Comparison of ENCODE assay signal across 39 mouse cellular contexts in genomic region chr9:35556494-35557102, GRCm38 (mm10). TPM values are rescaled to one million over a fixed set of nuclear protein-coding genes. Genes with fewer than 3 reads are reported as not detected.
DNase-seq lines count a peak whose midpoint lies in the region; ATAC-seq lines count a peak whose summit lies in the region.
"Had no signal": no experiment of that assay in that cellular context is flagged by ENCODE, and none has a peak within 500 bp of the region (broad histone marks: within the 10 kb centered on the region; RNA-seq: fewer than 3 reads in every experiment).

No protein-coding gene starts in this region.

- peaks cover 8% of the 10 kb centered on the region for H3K36me3 ChIP-seq in heart, embryonic 10.5 days
- peaks cover 3% of the 10 kb centered on the region; the same call in 1 of the 2 replicates for H3K36me3 ChIP-seq in limb, embryonic 11.5 days (ENCODE audit: control insufficient read depth, insufficient read depth, low read length)
- peaks cover 8% of the 10 kb centered on the region for H3K36me3 ChIP-seq in limb, embryonic 10.5 days
- peaks cover 9% of the 10 kb centered on the region for H3K36me3 ChIP-seq in midbrain, embryonic 10.5 days
- peaks cover 24% of the 10 kb centered on the region for H3K36me3 ChIP-seq in midbrain, embryonic 13.5 days

- peak; percentile 58 for DNase-seq in heart, embryonic 10.5 days (ENCODE audit: low spot score)
- no peak for DNase-seq in heart, adult 8-10 months (ENCODE audit: low spot score)
- DNase-seq in limb, embryonic 11.5 days (ENCODE audit: low spot score), result peak; percentile 12
- DNase-seq in limb, embryonic 10.5 days (ENCODE audit: low spot score), result no peak
- peak; percentile 4 for DNase-seq in midbrain, embryonic 10.5 days (ENCODE audit: low spot score)
- DNase-seq in B cell, adult 2 months, result no peak
- DNase-seq in thymus, postnatal 14 days, result no peak
- DNase-seq: adrenal gland, postnatal 10 days; cerebellum, adult 11 months; cerebellum, adult 9-11 months; embryo, embryonic 11 days; forebrain, postnatal 0 days; heart, postnatal 36 days; kidney, adult 9 months; kidney, postnatal 36 days; liver, embryonic 13.5 days; lung, adult 18-20 months; right cerebral cortex, postnatal 25 days had no signal

- H3K27me3 ChIP-seq in heart, embryonic 10.5 days (ENCODE audit: insufficient read depth, poor library complexity, severe bottlenecking), result peaks cover 12% of the 10 kb centered on the region; the same call in 1 of the 2 replicates
- H3K27me3 ChIP-seq in limb, embryonic 11.5 days (ENCODE audit: control insufficient read depth, insufficient read depth, low read length), result no peaks in the 10 kb centered on the region; the same call in 1 of the 2 replicates
- peaks cover 11% of the 10 kb centered on the region; the same call in 1 of the 2 replicates for H3K27me3 ChIP-seq in limb, embryonic 10.5 days (ENCODE audit: low read depth, poor library complexity, severe bottlenecking)
- H3K27me3 ChIP-seq in midbrain, embryonic 10.5 days (ENCODE audit: low read depth, poor library complexity, severe bottlenecking), result peaks cover 27% of the 10 kb centered on the region
- H3K27me3 ChIP-seq in midbrain, embryonic 13.5 days, result peaks cover 14% of the 10 kb centered on the region; the same call in 1 of the 2 replicates
- H3K27me3 ChIP-seq: stomach, embryonic 15.5 days had no signal

- no peak for ATAC-seq in limb, embryonic 11.5 days (ENCODE audit: insufficient number of reproducible peaks, low FRiP score, low TSS enrichment, low read depth)
- ATAC-seq in midbrain, embryonic 13.5 days, result no peak
- ATAC-seq: forebrain, postnatal 0 days; hindbrain, postnatal 0 days; intestine, postnatal 0 days; Patski had no signal

- no peak overlapping the region for H3K27ac ChIP-seq in heart, embryonic 10.5 days
- no peak overlapping the region for H3K27ac ChIP-seq in limb, embryonic 11.5 days (replicated peaks; ENCODE audit: low read depth, low read length)
- no peak overlapping the region for H3K27ac ChIP-seq in limb, embryonic 10.5 days
- no peak overlapping the region for H3K27ac ChIP-seq in midbrain, embryonic 10.5 days (replicated peaks)
- H3K27ac ChIP-seq in midbrain, embryonic 13.5 days, result no peak overlapping the region
- H3K27ac ChIP-seq: forebrain, embryonic 12.5 days; heart, embryonic 15.5 days; hindbrain, embryonic 12.5 days; limb, embryonic 13.5 days; liver, embryonic 13.5 days; macrophage; stomach, embryonic 15.5 days had no signal

- peaks cover 11% of the 10 kb centered on the region for H3K4me1 ChIP-seq in heart, embryonic 10.5 days
- H3K4me1 ChIP-seq in limb, embryonic 11.5 days (ENCODE audit: control insufficient read depth, insufficient read depth, low read length), result peaks cover 7% of the 10 kb centered on the region
- peaks cover 19% of the 10 kb centered on the region for H3K4me1 ChIP-seq in limb, embryonic 10.5 days
- H3K4me1 ChIP-seq in midbrain, embryonic 10.5 days, result peaks cover 25% of the 10 kb centered on the region
- H3K4me1 ChIP-seq in midbrain, embryonic 13.5 days (replicated peaks), result peaks cover 27% of the 10 kb centered on the region

- H3K4me3 ChIP-seq in heart, embryonic 10.5 days, result no peak overlapping the region
- no peak overlapping the region for H3K4me3 ChIP-seq in limb, embryonic 11.5 days (ENCODE audit: low read depth, low read length)
- H3K4me3 ChIP-seq in limb, embryonic 10.5 days, result no peak overlapping the region
- H3K4me3 ChIP-seq in midbrain, embryonic 10.5 days, result no peak overlapping the region
- no peak overlapping the region for H3K4me3 ChIP-seq in midbrain, embryonic 13.5 days (replicated peaks)
- H3K4me3 ChIP-seq: forebrain, embryonic 12.5 days; heart, embryonic 15.5 days; hindbrain, embryonic 12.5 days; limb, embryonic 13.5 days; stomach, embryonic 15.5 days had no signal

- H3K4me2 ChIP-seq in limb, embryonic 11.5 days (ENCODE audit: low read depth, severe bottlenecking), result no peak overlapping the region
- no peak overlapping the region; the same call in 1 of the 2 replicates for H3K4me2 ChIP-seq in midbrain, embryonic 13.5 days (replicated peaks)
- H3K4me2 ChIP-seq: forebrain, embryonic 12.5 days; heart, embryonic 15.5 days; limb, embryonic 13.5 days; liver, embryonic 13.5 days; stomach, embryonic 15.5 days had no signal

- no peaks in the 10 kb centered on the region for H3K9me3 ChIP-seq in heart, embryonic 10.5 days
- H3K9me3 ChIP-seq in limb, embryonic 11.5 days (ENCODE audit: control insufficient read depth, low read length), result no peaks in the 10 kb centered on the region
- H3K9me3 ChIP-seq in limb, embryonic 10.5 days (replicated peaks), result no peaks in the 10 kb centered on the region
- no peaks in the 10 kb centered on the region for H3K9me3 ChIP-seq in midbrain, embryonic 10.5 days (replicated peaks)
- H3K9me3 ChIP-seq in midbrain, embryonic 13.5 days, result no peaks in the 10 kb centered on the region
- H3K9me3 ChIP-seq: forebrain, embryonic 12.5 days; heart, embryonic 15.5 days; hindbrain, embryonic 12.5 days; limb, embryonic 13.5 days; liver, embryonic 13.5 days; stomach, embryonic 15.5 days had no signal

- WGBS in heart, embryonic 10.5 days, result 48% methylated on average over 12 of the region's 12 CpGs
- WGBS in limb, embryonic 11.5 days, result 60% methylated on average over 12 of the region's 12 CpGs
- WGBS in limb, embryonic 10.5 days, result 59% methylated on average over 12 of the region's 12 CpGs
- 79% methylated on average over 12 of the region's 12 CpGs for WGBS in midbrain, embryonic 10.5 days
- 77% methylated on average over 12 of the region's 12 CpGs for WGBS in midbrain, embryonic 13.5 days

- H3K9ac ChIP-seq in limb, embryonic 11.5 days (ENCODE audit: low read length), result no peak overlapping the region
- H3K9ac ChIP-seq in midbrain, embryonic 13.5 days (replicated peaks), result no peak overlapping the region
- H3K9ac ChIP-seq: forebrain, embryonic 12.5 days; forebrain, postnatal 0 days; heart, embryonic 15.5 days; hindbrain, embryonic 12.5 days; limb, embryonic 13.5 days; liver, embryonic 13.5 days; stomach, embryonic 15.5 days had no signal

RNA-seq across cellular contexts. Expression of gene Ddx25, which starts 1.7 kb away (rescaled TPM):
- polyA plus RNA-seq in heart, embryonic 10.5 days (2016; fragmentation: Nextera tagmentation; extraction: Ambion mirVana), result 2.8 and 3.6 TPM in 2 replicates
- under 1 TPM in 1 of 4 experiments, not detected in 3; 0.03 TPM for total RNA-seq in heart, adult 8-10 months (2022)
- 4.6 and 5.2 TPM in 2 replicates for polyA plus RNA-seq in limb, embryonic 11.5 days (2014; fragmentation: Nextera tagmentation; extraction: Ambion mirVana)
- polyA plus RNA-seq in limb, embryonic 10.5 days (2016; fragmentation: Nextera tagmentation; extraction: Ambion mirVana), result 4.9 and 6.0 TPM in 2 replicates
- 8.0 and 8.2 TPM in 2 replicates for polyA plus RNA-seq in midbrain, embryonic 10.5 days (2016; fragmentation: Nextera tagmentation; extraction: Ambion mirVana)
- 18.2 and 19.1 TPM in 2 replicates for polyA plus RNA-seq in midbrain, embryonic 13.5 days (2015; fragmentation: Nextera tagmentation; extraction: Ambion mirVana)
- total RNA-seq: gastrocnemius, adult 8-10 months; heart, postnatal 36 days; megakaryocyte-erythroid progenitor cell, adult 5-6 weeks had no signal
- polyA plus RNA-seq: macrophage; urinary bladder, adult 2 months had no signal

RNA-seq across cellular contexts. Expression of gene Pus3, which starts 1.8 kb away (rescaled TPM):
- 15.5 and 17.3 TPM in 2 replicates for polyA plus RNA-seq in heart, embryonic 10.5 days (2016; fragmentation: Nextera tagmentation; extraction: Ambion mirVana)
- 1 to 10 TPM; 5.1 to 6.3 (median 5.7) TPM for total RNA-seq in heart, adult 8-10 months (2022)
- polyA plus RNA-seq in limb, embryonic 11.5 days (2014; fragmentation: Nextera tagmentation; extraction: Ambion mirVana), result 23.2 and 24.5 TPM in 2 replicates
- polyA plus RNA-seq in limb, embryonic 10.5 days (2016; fragmentation: Nextera tagmentation; extraction: Ambion mirVana), result 21.2 and 22.3 TPM in 2 replicates
- polyA plus RNA-seq in midbrain, embryonic 10.5 days (2016; fragmentation: Nextera tagmentation; extraction: Ambion mirVana), result 18.5 and 19.5 TPM in 2 replicates
- polyA plus RNA-seq in midbrain, embryonic 13.5 days (2015; fragmentation: Nextera tagmentation; extraction: Ambion mirVana), result 17.8 and 19.5 TPM in 2 replicates

RNA-seq across cellular contexts. Expression of gene Pate2, which starts 13.5 kb away (rescaled TPM):
- 0.48 and 0.51 TPM in 2 replicates for polyA plus RNA-seq in heart, embryonic 10.5 days (2016; fragmentation: Nextera tagmentation; extraction: Ambion mirVana)
- total RNA-seq in heart, adult 8-10 months (2022), result not detected
- 0.43 and 0.52 TPM in 2 replicates for polyA plus RNA-seq in limb, embryonic 11.5 days (2014; fragmentation: Nextera tagmentation; extraction: Ambion mirVana)
- 1.2 and 1.4 TPM in 2 replicates for polyA plus RNA-seq in limb, embryonic 10.5 days (2016; fragmentation: Nextera tagmentation; extraction: Ambion mirVana)
- 1.6 and 2.7 TPM in 2 replicates for polyA plus RNA-seq in midbrain, embryonic 10.5 days (2016; fragmentation: Nextera tagmentation; extraction: Ambion mirVana)
- polyA plus RNA-seq in midbrain, embryonic 13.5 days (2015; fragmentation: Nextera tagmentation; extraction: Ambion mirVana), result 1.4 and 2.1 TPM in 2 replicates
- total RNA-seq: gastrocnemius, adult 8-10 months; heart, postnatal 36 days; neutrophil, adult 5-6 weeks had no signal
- polyA plus RNA-seq: macrophage had no signal

RNA-seq across cellular contexts. Expression of gene Hyls1, which starts 13.6 kb away (rescaled TPM):
- polyA plus RNA-seq in heart, embryonic 10.5 days (2016; fragmentation: Nextera tagmentation; extraction: Ambion mirVana), result 12.4 and 13.8 TPM in 2 replicates
- total RNA-seq in heart, adult 8-10 months (2022), result 1 to 10 TPM; 1.2 to 2.8 (median 2.0) TPM
- polyA plus RNA-seq in limb, embryonic 11.5 days (2014; fragmentation: Nextera tagmentation; extraction: Ambion mirVana), result 23.8 and 24.4 TPM in 2 replicates
- polyA plus RNA-seq in limb, embryonic 10.5 days (2016; fragmentation: Nextera tagmentation; extraction: Ambion mirVana), result 19.5 and 22.4 TPM in 2 replicates
- 26.2 and 30.2 TPM in 2 replicates for polyA plus RNA-seq in midbrain, embryonic 10.5 days (2016; fragmentation: Nextera tagmentation; extraction: Ambion mirVana)
- 19.8 and 21.1 TPM in 2 replicates for polyA plus RNA-seq in midbrain, embryonic 13.5 days (2015; fragmentation: Nextera tagmentation; extraction: Ambion mirVana)

RNA-seq across cellular contexts. Expression of gene Gm1113, which starts 38.5 kb away (rescaled TPM):
- polyA plus RNA-seq in heart, embryonic 10.5 days (2016; fragmentation: Nextera tagmentation; extraction: Ambion mirVana), result not detected in 2 replicates
- total RNA-seq in heart, adult 8-10 months (2022), result not detected
- polyA plus RNA-seq in limb, embryonic 11.5 days (2014; fragmentation: Nextera tagmentation; extraction: Ambion mirVana), result not detected in 2 replicates
- not detected in 2 replicates for polyA plus RNA-seq in limb, embryonic 10.5 days (2016; fragmentation: Nextera tagmentation; extraction: Ambion mirVana)
- polyA plus RNA-seq in midbrain, embryonic 10.5 days (2016; fragmentation: Nextera tagmentation; extraction: Ambion mirVana), result not detected in 2 replicates
- not detected in 2 replicates for polyA plus RNA-seq in midbrain, embryonic 13.5 days (2015; fragmentation: Nextera tagmentation; extraction: Ambion mirVana)
- total RNA-seq: adrenal gland, postnatal 10 days; forebrain, postnatal 0 days; gastrocnemius, adult 8-10 months; gastrocnemius, postnatal 4 days; heart, postnatal 36 days; hindbrain, postnatal 0 days; layer of hippocampus, adult 8-10 months; layer of hippocampus, postnatal 36 days; left cerebral cortex, postnatal 14 days; megakaryocyte-erythroid progenitor cell, adult 5-6 weeks; MEL; neutrophil, adult 5-6 weeks had no signal
- polyA plus RNA-seq: embryonic facial prominence, embryonic 14.5 days; forebrain, embryonic 12.5 days; forebrain, postnatal 0 days; heart, embryonic 15.5 days; hindbrain, embryonic 12.5 days; hindbrain, postnatal 0 days; intestine, postnatal 0 days; limb, embryonic 13.5 days; liver, embryonic 13.5 days; macrophage; neural tube, embryonic 11.5 days; Patski; stomach, embryonic 15.5 days; urinary bladder, adult 2 months had no signal

Comparison
In these comparisons a context has a peak if more than half of its experiments do, and no peak if none do; other contexts are left out.
1. DNase-seq: peak in heart, embryonic 10.5 days (single experiment), limb, embryonic 11.5 days (single experiment) and midbrain, embryonic 10.5 days (single experiment); none in heart, adult 8-10 months (single experiment), limb, embryonic 10.5 days (single experiment), B cell, adult 2 months (0 of 2) and thymus, postnatal 14 days (single experiment).